Mouse (Mus musculus) kidney, adult 11 months (tissue): ENCODE measurements at regions not wholly inside any gene's neighbourhood (a gene's known extent, or its start where the extent isn't known, plus 50 kb on each side); places are given as distances from the start of the nearest gene placed in this dataset.

Experiments used
- DNase-seq: peaks from one replicate; pipeline ENCODE4 v3.0.0; 2022

DNA sequence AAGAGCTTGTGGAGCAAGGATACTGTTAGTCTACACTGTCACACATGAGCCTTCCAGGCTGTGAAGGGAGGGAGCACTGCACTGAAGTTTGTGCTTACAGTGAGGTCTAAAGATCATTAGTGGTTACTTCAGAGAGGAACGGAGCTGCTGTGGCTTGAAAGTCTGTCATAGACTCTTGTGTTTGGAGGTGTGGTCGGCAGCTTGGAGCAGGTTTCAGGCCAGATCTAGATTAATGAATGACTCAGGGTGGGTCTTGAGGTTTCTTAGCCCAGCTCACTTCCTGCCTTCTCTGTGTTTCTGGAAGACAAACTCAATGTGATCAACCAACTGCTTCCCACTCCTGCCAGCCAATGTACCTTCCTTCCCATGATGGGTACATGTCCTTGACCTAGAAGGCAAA lies 242.9 kb upstream of the 1700056E22Rik start:
- no peak for DNase-seq

DNA sequence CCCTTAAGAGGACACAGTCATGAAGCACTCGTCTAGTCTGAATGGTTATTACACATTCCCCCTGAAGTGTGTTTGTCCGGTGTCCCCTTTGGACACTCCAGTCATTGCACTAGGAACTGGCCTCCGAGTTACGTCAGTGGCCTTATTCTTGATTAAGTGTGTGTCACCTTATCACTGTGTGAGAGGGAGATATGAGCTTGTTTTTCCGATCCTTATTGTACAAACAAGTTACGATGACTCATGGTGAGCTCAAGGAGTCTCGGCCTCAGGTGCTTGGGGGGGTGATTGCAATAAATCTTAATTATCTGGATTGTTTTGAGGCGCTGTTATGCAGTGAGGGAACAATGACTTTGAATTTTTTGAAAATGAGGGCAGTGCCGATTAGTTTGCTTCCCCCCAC lies 241.8 kb upstream of the 1700056E22Rik start:
- no peak for DNase-seq

DNA sequence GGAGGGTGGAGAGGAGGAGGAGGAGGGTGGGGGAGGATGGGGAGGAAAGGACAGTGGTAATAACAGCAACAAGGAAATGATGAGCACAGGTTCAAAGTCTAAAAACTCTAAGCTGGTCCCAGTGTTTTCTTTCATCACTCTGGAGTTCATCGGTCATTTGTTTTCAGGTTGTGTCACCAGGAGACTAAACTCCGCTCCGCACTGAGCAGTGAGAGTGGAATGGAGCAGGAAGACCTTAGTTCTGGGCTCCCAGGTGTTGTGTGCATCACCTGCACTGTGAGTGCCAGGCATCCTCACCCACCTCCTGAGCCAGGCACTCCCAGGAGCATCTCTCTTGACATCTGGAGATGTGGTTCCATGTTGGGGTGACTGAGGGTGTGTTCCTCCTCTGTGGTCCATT lies 241.3 kb upstream of the 1700056E22Rik start:
- DNase-seq: no peak

- DNase-seq: no peak
Measured at GRCm38 (mm10) chr1:184274704-184275103, 240.6 kb upstream of the 1700056E22Rik start.

- no peak for DNase-seq
Measured at GRCm38 (mm10) chr1:184273722-184274121, 239.6 kb upstream of the 1700056E22Rik start.

- no peak for DNase-seq
Measured at GRCm38 (mm10) chr1:184271254-184271653, 237.2 kb upstream of the 1700056E22Rik start.

DNA sequence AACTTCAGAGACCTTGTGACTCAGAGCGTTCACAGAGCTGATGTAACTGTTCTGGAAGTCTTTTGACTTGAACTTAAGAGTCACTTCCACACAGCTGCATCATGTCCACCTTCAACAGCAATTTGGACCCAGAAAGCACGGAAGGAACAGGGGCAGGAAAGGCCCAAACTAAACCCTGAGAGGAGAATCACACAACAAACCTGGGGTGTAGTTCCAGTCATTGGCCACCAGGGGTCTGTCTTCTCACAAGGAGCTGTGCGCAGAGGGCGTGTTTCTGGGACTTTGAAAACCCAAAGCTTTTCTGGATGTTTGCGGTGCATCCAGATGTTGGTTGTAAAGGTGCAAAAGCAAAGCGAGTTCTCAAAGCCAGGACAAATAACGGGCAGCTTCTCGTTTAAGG lies 231.9 kb upstream of the 1700056E22Rik start:
- peak; percentile 27 for DNase-seq

- no peak for DNase-seq
Measured at GRCm38 (mm10) chr1:184262975-184263374, 228.9 kb upstream of the 1700056E22Rik start.

DNA sequence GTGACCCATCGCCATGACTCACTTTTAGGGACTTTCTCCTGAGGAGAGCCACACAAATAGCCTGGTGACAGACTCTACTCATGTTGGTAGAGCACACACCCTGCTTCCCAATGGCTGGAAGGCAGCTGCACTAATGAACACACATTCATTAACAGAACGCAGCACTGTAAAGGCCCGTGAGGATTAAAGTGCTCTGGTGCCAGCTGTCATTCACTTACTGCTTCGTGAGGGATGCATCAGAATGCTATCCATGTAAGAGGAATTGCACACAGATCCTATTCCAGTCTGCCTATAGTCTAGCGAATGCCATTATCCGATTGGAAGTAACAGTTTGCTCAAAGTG lies 227.3 kb upstream of the 1700056E22Rik start:
- DNase-seq: no peak

GRCm38 (mm10) chr1:184260722-184261384 lies 226.8 kb upstream of the 1700056E22Rik start:
- DNase-seq: no peak

DNA sequence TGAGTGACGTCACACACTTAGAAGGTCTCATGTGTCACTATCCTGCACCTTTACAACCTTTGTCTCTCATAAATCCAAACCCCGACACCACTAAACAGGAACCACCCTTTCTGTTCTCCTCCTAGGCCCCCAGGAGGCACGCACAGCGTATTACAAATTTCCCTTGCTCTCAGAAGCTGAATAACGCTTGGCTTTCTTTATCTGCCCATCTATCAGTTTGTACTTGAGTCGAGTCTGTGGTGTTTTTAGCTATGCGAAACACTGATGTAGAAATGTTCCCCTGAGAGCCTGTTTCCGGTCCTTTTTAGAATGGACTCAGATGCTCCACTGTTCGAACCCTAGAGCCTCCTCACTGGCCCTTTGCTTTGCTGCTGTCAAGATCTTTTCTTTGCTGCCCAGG lies 225.8 kb upstream of the 1700056E22Rik start:
- DNase-seq: no peak

DNA sequence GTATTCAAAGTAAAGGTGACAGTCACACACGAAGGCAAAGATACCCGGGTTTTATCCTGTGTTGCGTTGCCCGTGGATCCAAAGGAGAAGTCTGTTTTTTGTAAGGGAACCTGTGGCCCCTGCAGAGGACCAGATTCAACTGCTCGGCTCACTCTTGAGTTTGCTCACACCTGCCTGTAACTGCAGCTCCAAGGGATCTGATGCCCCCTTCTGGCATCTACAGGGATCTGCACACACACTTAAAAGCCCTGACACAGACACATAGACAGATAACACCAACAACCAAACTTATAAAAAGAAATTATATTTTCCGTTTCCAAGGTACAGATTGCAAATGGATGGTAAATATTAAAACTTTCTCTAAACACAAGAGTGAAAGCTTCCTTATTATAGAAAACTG lies 223.3 kb upstream of the 1700056E22Rik start:
- no peak for DNase-seq

GRCm38 (mm10) chr1:184254951-184255350 lies 220.8 kb upstream of the 1700056E22Rik start:
- no peak for DNase-seq

DNA sequence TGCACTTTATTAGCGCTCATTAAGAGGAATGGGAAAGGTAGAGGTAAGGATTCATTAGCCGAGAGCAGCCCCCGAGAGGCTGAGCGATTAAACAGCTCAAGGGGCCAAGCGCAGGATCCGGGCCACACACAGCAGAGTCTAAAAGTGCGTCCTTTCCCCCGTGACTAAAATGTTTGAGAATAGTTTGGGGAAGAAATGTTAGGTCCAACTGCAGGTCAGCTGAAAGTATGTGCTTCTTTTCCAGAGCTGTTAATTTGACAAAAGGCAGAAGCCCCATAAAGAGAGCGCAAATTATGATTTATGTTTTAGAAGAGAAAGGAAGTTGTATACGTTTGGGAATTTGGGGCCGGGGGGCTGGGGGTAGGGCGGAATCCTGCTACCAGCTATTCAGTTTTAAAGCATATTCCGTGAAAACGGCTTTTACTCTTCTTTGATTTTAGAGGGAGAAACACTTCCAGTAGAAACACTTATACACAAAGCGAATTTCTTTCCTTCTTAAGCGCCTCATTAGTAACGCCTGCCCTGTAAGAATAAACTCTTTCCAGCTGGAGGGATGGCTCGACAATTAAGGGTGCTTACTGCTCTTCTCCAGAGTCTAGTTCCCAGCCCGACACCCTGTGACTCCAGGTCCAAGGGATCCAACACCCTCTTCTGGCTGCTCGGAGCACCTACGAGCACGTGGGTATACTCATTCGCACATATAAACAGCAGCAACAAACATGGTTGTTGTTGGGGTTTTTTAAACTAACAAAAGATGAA lies 210.8 kb upstream of the 1700056E22Rik start:
- DNase-seq: no peak

- no peak for DNase-seq
Measured at GRCm38 (mm10) chr1:184244296-184244695, 210.2 kb upstream of the 1700056E22Rik start.

DNA sequence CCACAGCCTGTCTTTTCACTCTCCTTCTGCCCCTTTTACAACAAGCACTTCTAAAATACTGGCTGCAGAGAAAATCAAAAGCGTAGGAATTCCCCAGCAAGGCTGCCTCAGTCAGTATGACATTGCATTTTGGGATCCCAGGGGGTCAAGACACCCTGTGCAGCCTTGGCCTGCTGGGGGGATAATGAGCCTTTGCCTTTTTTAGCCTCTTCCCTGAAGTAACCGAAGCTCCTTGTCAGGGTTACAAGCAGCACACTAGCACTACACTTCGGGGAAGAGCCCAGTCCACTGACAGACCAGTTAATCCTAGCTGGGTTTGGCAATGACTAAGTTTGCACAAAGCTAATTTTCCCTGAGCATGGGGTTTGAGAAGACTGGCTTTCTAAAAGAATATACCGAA lies 207.7 kb upstream of the 1700056E22Rik start:
- no peak for DNase-seq

DNA sequence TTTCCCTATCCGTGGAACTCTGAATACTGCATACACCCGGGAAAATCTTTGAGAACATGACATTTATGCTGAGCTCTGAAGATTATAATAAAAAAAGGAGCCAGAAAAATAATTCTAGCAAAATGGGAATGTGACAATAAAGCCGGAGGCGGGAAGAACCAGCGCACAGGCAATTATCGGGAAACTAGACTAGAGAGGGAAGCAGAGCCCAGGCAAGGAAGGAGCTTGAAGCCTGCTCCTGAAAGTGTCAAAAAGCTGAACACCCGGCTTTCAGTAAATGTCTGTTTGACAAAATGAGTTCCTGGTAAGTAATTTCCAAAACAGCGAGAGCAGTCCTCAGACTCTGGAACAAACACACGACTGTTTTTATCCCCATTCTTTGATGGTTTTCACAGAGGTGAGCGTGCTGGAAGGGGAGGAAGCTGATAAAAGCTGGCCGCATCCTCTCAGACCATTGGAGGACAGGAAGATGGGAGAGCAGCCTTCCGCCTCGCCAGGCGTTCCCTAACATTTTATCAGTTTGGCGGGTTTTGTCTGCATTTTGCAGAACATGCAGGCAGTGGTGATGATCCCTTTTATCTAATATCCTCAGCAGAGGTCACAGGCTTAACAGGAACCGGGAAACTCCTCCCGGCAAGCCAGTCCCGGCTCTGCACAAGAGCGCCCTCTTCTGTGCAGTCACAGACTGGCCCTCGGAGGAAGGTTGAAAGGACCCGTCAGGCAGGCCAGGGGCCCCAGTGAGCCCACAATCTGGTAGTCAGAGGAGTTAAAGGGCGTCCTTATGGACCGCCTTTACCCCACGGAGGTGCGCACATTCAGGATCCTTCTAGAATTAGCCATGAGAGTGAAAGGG lies 201.3 kb upstream of the 1700056E22Rik start:
- DNase-seq: peak; percentile 8

GRCm38 (mm10) chr1:184234320-184234988 lies 200.4 kb upstream of the 1700056E22Rik start:
- no peak for DNase-seq

- no peak for DNase-seq
Measured at GRCm38 (mm10) chr1:184233741-184234255, 199.7 kb upstream of the 1700056E22Rik start.

DNA sequence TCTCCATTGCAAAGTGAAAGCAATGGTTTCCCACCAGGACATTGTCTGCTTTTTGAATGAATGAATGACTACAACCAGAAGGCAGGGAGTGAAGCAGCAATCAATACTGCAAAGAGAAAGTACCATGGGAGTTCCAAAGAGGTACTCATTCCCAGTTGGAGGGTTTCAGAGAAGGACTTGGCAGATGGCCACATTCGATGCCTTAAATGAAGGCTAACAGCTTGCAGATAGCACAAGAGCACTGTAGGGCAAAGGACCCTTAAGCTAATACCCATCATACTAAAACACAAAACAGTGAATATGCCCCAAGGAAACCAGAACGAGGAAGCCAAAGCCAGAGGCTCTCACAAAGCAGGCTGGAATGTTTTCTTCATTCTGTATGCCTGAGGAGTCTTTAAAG lies 188.2 kb upstream of the 1700056E22Rik start:
- no peak for DNase-seq

- DNase-seq: no peak
Measured at GRCm38 (mm10) chr1:184221792-184222191, 187.7 kb upstream of the 1700056E22Rik start.

GRCm38 (mm10) chr1:184197272-184197671 lies 163.2 kb upstream of the 1700056E22Rik start:
- no peak for DNase-seq

DNA sequence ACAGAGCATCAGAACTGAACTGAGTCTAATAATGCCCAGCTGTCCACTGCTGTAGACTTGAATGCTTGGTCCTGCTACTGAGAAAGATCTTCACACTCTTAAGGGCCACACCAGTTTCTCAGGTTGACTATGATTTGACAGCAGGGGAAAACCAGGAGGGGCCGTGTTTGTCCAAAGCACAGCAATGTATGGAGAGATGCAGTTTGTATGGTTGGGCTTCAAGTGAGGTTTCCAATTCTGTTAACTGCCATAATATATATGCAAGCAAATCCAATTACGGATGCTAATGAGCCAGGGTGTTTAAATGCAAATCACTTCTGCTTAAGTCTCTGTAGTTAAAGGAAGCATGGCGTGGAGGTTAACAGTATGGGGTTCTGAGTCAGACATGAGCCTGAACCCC lies 157.2 kb upstream of the 1700056E22Rik start:
- no peak for DNase-seq
